Mouse (Mus musculus): ENCODE results near the gene Lrrc18. TPM values are rescaled to one million over a fixed set of nuclear protein-coding genes. Genes with fewer than 3 reads are reported as not detected.
A peak's percentile ranks its signal among the peaks of the same experiment; 100 is the strongest.

The Lrrc18 gene
- polyA plus RNA-seq (2015; fragmentation: Nextera tagmentation; extraction: Ambion mirVana), result 0.15 and 0.17 TPM in 2 replicates

DNA sequence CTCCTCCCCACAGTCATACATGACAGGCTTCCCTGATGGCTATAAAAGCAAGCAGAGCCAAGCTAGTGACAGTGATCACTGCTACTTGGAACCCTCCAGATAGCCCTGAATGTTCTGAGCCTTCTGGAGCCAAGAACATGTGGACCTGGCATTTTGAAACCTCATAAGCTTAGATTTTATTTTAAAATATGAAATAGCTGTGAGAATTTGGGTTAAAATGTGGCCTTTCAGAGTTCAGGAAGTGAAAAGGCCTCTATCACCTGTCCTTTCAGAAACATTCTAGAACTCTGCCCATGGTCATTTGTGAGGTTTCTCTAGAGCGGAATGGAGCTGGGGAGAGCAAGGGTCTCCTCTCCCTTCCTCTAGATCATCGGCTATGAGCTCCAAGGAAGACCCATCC lies at the start of gene Lrrc18:
Lrrc18 (plus strand) TSS at position 301 of the 400 bp plus-strand sequence.
- Histone ChIP-seq H3K4me3 (ENCODE audit: low read depth, low read length) (no peak within 1 kb of the TSS), H3K9me3 (ENCODE audit: control insufficient read depth, low read length) (no peaks in the 10 kb centered on the region), H3K9ac (ENCODE audit: low read length) (no peak within 1 kb of the TSS), H3K36me3 (ENCODE audit: control insufficient read depth, insufficient read depth, low read length) (no peaks in the 10 kb centered on the region), H3K4me2 (replicated peaks; ENCODE audit: low read depth) (no peak within 1 kb of the TSS), H3K27ac (replicated peaks) (no peak within 1 kb of the TSS), H3K27me3 (ENCODE audit: control insufficient read depth, insufficient read depth, low read length) (no peaks in the 10 kb centered on the region), H3K4me1 (replicated peaks; ENCODE audit: control insufficient read depth, insufficient read depth) (peaks cover 4% of the 10 kb centered on the region; the same call in 1 of the 2 replicates)
- TF ChIP-seq EP300 (optimal IDR thresholded peaks at IDR 0.05) (no peak), CTCF (IDR thresholded peaks at IDR 0.05; ENCODE audit: low read depth) (no peak)
- DNase-seq (ENCODE audit: low spot score), result no peak
- 93% methylated on average over 2 of the region's 2 CpGs for WGBS
- no peak for ATAC-seq (ENCODE audit: low FRiP score, low TSS enrichment)

DNA sequence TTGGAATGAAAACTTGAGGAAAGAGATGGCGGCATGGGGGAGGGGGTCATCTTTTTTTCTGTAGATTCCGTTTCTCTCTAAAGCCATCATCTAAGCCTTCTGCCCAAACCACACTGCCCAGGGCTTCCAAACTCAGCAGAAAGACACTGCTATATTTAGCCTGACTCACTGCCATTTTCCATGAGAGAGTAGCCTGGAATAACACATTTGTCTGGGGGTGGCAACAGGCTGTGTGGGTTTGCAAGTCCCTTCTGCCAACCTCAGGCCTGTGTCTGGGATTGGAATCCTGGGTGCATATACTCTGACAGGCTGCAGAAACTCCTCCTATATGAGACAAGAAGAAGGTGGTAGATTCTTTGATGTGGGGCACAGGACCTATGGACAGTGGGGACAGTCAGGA lies 43.7 kb upstream of the Lrrc18 start:
- WGBS, result 87% methylated on average over 2 of the region's 2 CpGs
- no peak for TF ChIP-seq EP300 (optimal IDR thresholded peaks at IDR 0.05)
- no peak for TF ChIP-seq CTCF (IDR thresholded peaks at IDR 0.05; ENCODE audit: low read depth)
- ATAC-seq (ENCODE audit: low FRiP score, low TSS enrichment) (no peak), DNase-seq (ENCODE audit: low spot score) (no peak)
- H3K27ac ChIP-seq (replicated peaks), result no peak overlapping the region
- no peaks in the 10 kb centered on the region for H3K4me1 ChIP-seq (replicated peaks; ENCODE audit: control insufficient read depth, insufficient read depth)
- H3K9me3 ChIP-seq (ENCODE audit: control insufficient read depth, low read length), result no peaks in the 10 kb centered on the region
- H3K9ac ChIP-seq (ENCODE audit: low read length), result no peak overlapping the region
- no peak overlapping the region for H3K4me3 ChIP-seq (ENCODE audit: low read depth, low read length)
- no peaks in the 10 kb centered on the region for H3K27me3 ChIP-seq (ENCODE audit: control insufficient read depth, insufficient read depth, low read length)
- H3K4me2 ChIP-seq (replicated peaks; ENCODE audit: low read depth), result no peak overlapping the region
- no peaks in the 10 kb centered on the region for H3K36me3 ChIP-seq (ENCODE audit: control insufficient read depth, insufficient read depth, low read length)

DNA sequence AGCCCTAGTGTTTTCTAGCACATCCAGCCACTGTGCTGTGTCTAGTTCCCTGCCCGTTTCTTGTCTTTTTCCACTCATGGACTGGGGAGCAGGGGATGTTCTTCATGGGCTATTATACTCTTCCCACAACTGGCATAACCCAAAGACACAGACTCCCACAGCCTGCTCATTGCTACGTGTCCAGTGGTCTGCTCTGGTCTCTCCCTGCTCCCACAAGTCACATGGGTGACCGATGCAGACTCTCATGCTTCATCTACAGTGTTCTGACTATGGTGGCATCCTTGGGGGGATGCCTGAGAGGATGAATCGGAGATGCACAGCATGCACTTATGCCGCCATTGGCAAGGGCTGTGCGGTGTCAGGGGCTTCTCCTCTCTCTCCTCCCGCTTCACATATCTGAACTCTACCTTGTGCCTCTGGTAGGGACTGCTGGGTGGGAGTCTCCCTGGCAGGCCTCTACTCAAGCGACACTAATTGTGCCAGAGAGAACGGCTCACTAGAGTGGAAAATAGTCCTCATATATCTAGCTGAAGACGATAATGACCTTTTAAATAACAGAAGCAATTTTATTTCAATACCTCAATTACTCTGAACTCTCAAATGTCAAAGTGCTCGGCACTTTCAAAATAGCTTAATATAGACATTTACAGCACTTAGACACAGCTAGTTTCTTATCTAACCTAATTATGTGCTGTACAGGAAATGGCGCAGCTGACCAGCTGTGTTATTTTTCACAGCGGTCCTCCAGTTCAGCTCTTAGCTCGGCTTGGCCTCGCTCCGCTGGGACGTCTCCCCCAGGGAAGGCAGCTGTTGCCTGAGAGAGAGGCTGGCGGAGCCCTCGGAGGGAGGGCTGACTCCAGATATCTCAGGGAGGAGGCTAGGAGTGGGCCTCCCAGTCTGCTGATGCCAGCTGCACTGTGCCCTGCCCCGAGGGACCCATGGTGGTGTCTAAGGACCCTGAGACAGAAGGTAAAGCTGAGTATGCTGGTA lies 40.6 kb upstream of the Lrrc18 start:
- Histone ChIP-seq H3K4me3 (ENCODE audit: low read depth, low read length) (no peak overlapping the region), H3K4me1 (replicated peaks; ENCODE audit: control insufficient read depth, insufficient read depth) (no peaks in the 10 kb centered on the region), H3K36me3 (ENCODE audit: control insufficient read depth, insufficient read depth, low read length) (no peaks in the 10 kb centered on the region), H3K27me3 (ENCODE audit: control insufficient read depth, insufficient read depth, low read length) (no peaks in the 10 kb centered on the region), H3K4me2 (replicated peaks; ENCODE audit: low read depth) (no peak overlapping the region), H3K9me3 (ENCODE audit: control insufficient read depth, low read length) (no peaks in the 10 kb centered on the region), H3K27ac (replicated peaks) (peak overlapping the region; percentile 53; the same call in 1 of the 2 replicates), H3K9ac (ENCODE audit: low read length) (no peak overlapping the region)
- peak; percentile 24 for DNase-seq (ENCODE audit: low spot score)
- whole genome bisulfite sequencing, result 57% methylated on average over 20 of the region's 20 CpGs
- TF ChIP-seq CTCF (IDR thresholded peaks at IDR 0.05; ENCODE audit: low read depth) (no peak), EP300 (optimal IDR thresholded peaks at IDR 0.05) (no peak)
- ATAC-seq (ENCODE audit: low FRiP score, low TSS enrichment), result 0 out of 2 replicates have a peak, but pooled peaks have one; percentile 35

DNA sequence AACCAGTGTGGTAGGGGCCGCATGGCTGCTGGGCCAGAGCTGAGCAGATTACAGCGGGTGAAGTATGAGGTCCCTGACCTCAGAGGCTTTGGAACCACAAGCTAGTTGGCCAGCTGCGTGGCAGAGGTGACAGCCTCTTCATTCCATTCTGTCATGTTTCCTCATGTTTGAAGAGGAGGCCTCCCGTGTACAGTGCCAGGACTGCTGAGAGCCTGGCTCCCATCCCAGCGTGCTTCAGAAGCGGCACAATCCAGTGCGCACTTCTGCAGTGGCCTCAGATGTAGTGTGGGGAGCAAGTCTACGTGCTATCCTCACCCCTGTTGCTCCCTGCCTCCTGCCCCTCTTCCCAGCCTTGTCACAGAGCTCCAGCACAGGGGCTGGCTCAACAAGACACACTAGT lies 34.7 kb upstream of the Lrrc18 start:
- ATAC-seq (ENCODE audit: low FRiP score, low TSS enrichment), result no peak
- H3K36me3 ChIP-seq (ENCODE audit: control insufficient read depth, insufficient read depth, low read length), result no peaks in the 10 kb centered on the region
- no peaks in the 10 kb centered on the region for H3K4me1 ChIP-seq (replicated peaks; ENCODE audit: control insufficient read depth, insufficient read depth)
- no peak overlapping the region for H3K4me3 ChIP-seq (ENCODE audit: low read depth, low read length)
- no peak for TF ChIP-seq EP300 (optimal IDR thresholded peaks at IDR 0.05)
- no peak for TF ChIP-seq CTCF (IDR thresholded peaks at IDR 0.05; ENCODE audit: low read depth)
- H3K27me3 ChIP-seq (ENCODE audit: control insufficient read depth, insufficient read depth, low read length), result no peaks in the 10 kb centered on the region
- no peaks in the 10 kb centered on the region for H3K9me3 ChIP-seq (ENCODE audit: control insufficient read depth, low read length)
- H3K27ac ChIP-seq (replicated peaks), result no peak overlapping the region
- H3K9ac ChIP-seq (ENCODE audit: low read length), result no peak overlapping the region
- H3K4me2 ChIP-seq (replicated peaks; ENCODE audit: low read depth), result no peak overlapping the region
- 27% methylated on average over 8 of the region's 8 CpGs for WGBS
- no peak for DNase-seq (ENCODE audit: low spot score)

DNA sequence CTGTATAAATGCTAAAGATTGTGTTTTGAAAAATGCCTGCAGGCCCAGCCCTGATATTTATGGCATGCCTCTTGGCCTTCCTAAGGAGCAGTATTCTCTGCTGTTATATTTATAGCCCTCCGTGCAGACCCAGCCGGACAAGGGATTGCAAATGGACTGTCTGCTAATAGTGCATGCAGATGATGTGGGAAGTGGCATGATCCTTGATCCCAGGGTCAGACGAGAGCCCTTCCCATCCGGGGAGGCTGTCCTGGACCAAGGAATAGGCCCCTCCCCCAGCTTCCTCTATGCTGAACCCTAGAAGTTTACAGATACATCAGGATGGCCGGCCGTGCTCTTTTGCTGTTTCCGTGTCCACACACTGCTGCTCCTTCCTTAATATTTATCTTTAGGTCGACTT lies 32.5 kb upstream of the Lrrc18 start:
- H3K9ac ChIP-seq (ENCODE audit: low read length), result no peak overlapping the region
- no peaks in the 10 kb centered on the region for H3K9me3 ChIP-seq (ENCODE audit: control insufficient read depth, low read length)
- no peak overlapping the region for H3K4me2 ChIP-seq (replicated peaks; ENCODE audit: low read depth)
- H3K27ac ChIP-seq (replicated peaks), result no peak overlapping the region
- TF ChIP-seq CTCF (IDR thresholded peaks at IDR 0.05; ENCODE audit: low read depth), result no peak
- TF ChIP-seq EP300 (optimal IDR thresholded peaks at IDR 0.05), result no peak
- no peak for ATAC-seq (ENCODE audit: low FRiP score, low TSS enrichment)
- no peaks in the 10 kb centered on the region for H3K36me3 ChIP-seq (ENCODE audit: control insufficient read depth, insufficient read depth, low read length)
- H3K4me1 ChIP-seq (replicated peaks; ENCODE audit: control insufficient read depth, insufficient read depth), result no peaks in the 10 kb centered on the region
- no peaks in the 10 kb centered on the region for H3K27me3 ChIP-seq (ENCODE audit: control insufficient read depth, insufficient read depth, low read length)
- whole genome bisulfite sequencing, result 58% methylated on average over 8 of the region's 8 CpGs
- no peak overlapping the region for H3K4me3 ChIP-seq (ENCODE audit: low read depth, low read length)
- no peak for DNase-seq (ENCODE audit: low spot score)

DNA sequence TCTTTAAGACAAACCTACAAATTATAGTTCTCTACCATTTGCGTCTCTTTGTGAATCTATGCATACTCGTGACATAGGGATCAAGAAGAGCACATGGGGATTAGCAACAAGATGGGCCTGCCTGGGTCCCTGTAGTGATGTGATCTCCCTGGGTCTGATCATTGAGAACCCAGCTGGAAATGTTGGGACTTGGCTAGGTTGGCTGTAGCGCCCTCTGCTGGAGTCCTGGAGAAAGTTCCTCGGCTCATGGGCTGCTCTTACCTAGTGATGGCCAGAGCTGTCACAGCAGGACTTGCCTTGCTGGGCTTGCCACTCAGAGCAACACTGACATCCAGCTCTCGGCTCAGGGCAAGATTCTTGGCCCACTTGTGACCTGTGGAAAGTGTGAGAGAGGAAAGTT lies 30.7 kb upstream of the Lrrc18 start:
- no peak for ATAC-seq (ENCODE audit: low FRiP score, low TSS enrichment)
- H3K4me3 ChIP-seq (ENCODE audit: low read depth, low read length), result no peak overlapping the region
- 27% methylated on average over 5 of the region's 5 CpGs for WGBS

More for the DNA sequence above, 30.7 kb upstream of the Lrrc18 start:
- no peak overlapping the region for H3K9ac ChIP-seq (ENCODE audit: low read length)
- no peaks in the 10 kb centered on the region for H3K27me3 ChIP-seq (ENCODE audit: control insufficient read depth, insufficient read depth, low read length)
- H3K27ac ChIP-seq (replicated peaks), result no peak overlapping the region
- no peak overlapping the region for H3K4me2 ChIP-seq (replicated peaks; ENCODE audit: low read depth)
- DNase-seq (ENCODE audit: low spot score), result peak; percentile 64
- H3K9me3 ChIP-seq (ENCODE audit: control insufficient read depth, low read length), result no peaks in the 10 kb centered on the region
- H3K4me1 ChIP-seq (replicated peaks; ENCODE audit: control insufficient read depth, insufficient read depth), result no peaks in the 10 kb centered on the region
- TF ChIP-seq CTCF (IDR thresholded peaks at IDR 0.05; ENCODE audit: low read depth) (peak; percentile 86), EP300 (optimal IDR thresholded peaks at IDR 0.05) (no peak)
- H3K36me3 ChIP-seq (ENCODE audit: control insufficient read depth, insufficient read depth, low read length), result no peaks in the 10 kb centered on the region
